Mouse (Mus musculus) right cerebral cortex, adult 18-20 months (tissue): ENCODE data around the gene Stil.

Experiments used
- DNase-seq: peaks from one replicate; pipeline ENCODE4 v3.0.0; 2022; ENCODE audit warnings: mixed read lengths

Gene Stil

DNA sequence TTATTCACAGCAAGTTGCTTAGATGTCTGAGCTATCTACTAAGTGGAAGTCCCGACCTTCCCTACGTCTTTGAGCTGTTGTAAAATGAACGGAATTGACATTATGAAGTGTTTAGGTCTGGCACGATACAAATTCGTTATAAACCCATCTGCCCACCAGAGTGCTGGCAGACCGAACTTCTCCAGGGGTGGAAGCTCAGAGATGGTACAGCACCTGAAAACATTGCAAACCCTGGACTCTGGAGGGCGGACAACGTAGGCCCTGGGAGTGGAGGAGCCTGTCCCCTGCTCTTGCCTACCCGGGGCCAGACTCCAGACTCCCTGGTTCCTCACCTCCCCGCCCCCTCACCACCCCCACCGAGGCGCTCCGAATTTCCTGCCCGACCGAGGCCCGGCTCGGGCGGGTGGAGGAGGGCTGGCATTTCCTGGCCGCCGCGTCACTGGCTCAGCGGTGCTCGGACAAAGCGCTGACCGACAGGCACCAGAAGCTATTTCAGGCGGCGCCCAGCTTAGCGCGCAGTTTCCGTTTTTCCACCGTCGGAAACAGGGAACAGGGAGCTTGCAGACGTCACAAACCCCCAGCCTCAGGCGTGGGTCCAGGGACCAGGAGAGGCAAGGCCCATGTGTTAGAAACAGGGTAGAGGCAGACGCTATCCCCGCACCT is 52.5 kb downstream of the Stil start:
- no peak for DNase-seq

DNA sequence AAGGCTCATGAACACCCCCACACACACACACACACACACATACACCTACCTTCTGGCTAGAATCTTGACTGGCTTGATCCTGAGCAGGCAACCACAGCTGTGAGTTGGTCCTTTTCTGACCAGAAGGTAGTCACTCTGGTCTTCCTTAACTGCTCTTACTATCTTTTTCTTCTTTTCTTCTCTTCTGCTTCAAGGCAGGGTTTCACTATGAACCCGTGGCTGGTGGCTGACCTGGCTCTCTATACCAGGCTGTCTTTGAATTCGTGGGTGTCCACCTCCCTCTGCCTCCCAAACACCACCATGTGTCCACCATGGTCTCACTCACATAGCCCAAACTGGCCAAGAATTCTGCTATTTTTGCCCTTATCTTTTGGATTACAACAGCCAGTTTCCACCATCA is 55.1 kb downstream of the Stil start:
- DNase-seq = no peak

- DNase-seq = no peak
Measured at GRCm38 (mm10) chr4:115055691-115056090, 55.7 kb downstream of the Stil start.

- no peak for DNase-seq
Measured at GRCm38 (mm10) chr4:115056371-115056920, 56.5 kb downstream of the Stil start, which contains the start of gene Tal1. Gene Tal1, plus strand, starts transcription at chr4:115056426.

DNA sequence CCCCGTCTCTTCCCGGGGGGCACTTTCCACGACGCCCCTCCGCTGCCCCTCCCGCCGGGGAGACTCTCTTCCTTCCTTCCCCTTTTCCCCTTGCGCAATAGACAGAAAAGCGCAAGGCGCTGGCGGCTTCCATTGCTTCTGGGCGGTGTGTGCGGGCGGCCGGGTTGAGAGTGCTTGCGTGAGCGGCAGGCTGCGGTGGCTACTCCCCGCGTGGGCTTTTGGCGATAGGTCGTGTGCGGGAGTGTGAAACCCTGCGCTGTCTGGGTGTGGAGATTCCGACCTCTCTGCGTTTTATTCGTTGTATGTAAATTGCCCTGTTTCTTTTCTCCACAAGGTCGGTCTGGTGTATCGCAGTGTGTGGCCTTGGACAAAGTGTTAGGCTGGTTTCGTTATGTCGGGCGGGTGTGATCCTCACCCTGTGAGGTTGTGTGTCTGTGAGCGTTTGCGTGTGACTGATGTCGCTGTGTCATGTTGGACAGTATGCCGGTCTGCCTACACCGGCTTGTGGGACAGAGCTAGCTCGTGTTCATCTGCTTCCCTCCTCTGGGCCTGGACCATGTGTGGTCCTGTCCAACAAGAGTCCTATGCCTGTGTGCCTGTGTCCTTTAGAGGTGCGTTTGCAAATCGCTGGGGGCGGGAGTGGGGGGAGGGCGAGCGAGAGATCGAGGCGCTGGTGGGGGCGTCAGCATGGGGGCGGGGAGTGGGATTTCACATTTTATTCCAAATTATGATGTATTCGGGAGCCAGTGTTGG is 57.1 kb downstream of the Stil start:
- DNase-seq = peak; percentile 10

- no peak for DNase-seq
Measured at GRCm38 (mm10) chr4:115057674-115058316, 57.8 kb downstream of the Stil start.

DNA sequence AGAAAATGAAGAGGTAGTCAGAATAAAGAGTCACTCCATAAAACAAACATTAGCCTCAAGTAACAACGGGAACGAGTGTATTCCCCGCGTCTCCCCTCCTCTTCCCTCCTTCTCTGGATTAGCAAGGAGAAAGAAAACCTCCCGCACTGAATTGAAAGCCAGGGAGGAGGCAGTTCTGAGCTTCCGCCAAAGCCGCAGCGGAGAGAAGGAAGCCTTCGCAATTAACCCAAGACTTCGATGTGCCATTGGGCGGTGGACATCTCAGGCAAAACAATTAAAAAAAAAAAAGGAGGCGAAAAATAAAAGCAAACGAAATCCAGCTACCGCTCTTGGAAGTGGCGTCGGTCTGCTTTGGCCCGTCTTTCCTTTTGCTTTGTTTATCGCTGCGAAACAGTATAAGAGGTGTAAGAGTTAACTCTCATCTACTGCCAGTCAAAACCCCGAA is 58.4 kb downstream of the Stil start:
- no peak for DNase-seq

DNA sequence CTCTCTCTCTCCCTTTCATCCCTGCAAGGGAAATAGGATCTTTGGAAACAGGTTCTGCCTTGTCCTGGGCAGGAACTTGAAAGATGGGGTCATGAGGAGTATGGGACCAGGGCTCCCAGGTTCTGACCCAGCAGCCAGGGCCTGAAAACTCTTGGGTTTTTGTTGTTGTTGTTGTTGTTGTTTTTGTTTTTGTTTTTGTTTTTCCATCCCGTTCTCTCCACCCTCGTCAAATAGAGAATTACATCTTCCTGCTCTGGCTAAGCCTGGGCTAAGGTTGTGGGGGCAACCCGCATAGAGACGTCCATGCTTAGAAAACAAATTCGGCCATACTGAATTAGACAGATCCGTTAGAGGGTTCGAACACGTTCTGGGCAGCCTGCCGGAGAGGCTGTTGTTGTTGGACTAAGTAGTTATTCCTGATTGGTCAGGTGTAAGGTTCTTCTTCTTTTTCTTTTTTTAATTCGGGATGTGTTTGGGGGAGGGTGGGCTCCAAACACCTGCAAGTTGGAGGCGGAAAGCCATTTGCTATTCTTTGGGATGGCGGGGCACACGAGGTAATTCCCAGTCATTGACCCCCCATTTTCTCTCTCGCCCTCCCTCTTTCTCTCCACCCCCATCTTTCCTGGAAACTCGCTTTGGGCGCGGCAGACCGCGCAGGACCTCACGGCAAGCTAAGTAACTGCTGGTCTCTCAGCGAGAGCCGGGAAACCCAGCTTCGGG is 59.1 kb downstream of the Stil start:
- no peak for DNase-seq

- DNase-seq = no peak
Measured at GRCm38 (mm10) chr4:115059871-115060270, 59.9 kb downstream of the Stil start.

DNA sequence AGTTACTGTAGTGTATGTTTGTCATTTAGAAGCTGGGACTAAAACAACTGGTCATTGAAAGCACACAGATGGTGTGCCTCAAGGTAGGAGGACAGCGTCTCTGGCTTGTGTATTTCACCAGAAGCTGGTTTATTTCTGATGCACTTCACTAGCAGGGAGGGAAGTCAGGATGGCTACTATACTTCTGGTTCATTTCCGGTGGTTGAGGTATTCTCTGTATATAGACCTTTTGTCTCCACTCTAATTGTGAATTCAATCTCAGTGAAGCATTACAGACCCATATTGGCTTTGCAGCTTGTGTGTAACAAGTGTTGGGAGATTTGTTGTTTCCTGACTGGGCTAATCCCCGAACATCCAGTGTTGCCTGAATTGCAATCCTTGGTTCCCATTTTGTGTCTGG is 60.8 kb downstream of the Stil start:
- no peak for DNase-seq

- no peak for DNase-seq
Measured at GRCm38 (mm10) chr4:115062540-115062874, 62.5 kb downstream of the Stil start.

DNA sequence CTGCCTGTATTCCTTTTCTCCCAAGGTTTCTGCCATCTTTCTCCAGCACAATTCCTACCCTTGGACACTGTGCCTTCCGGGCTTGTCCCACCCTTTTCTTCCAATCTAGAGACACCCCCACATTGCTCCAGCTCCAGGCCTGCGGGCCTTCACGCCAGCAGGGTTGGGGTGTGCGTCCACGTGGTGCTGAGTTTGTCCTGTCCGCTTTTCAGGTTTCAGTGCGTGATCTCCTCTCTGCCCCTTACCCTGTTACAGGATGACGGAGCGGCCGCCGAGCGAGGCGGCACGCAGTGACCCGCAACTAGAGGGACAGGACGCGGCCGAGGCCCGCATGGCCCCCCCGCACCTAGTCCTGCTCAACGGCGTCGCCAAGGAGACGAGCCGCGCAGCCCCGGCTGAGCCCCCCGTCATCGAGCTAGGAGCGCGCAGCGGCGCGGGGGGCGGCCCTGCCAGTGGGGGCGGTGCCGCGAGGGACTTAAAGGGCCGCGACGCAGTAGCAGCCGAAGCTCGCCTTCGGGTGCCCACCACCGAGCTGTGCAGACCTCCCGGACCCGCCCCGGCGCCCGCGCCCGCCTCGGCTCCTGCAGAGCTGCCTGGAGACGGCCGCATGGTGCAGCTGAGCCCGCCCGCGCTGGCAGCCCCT is 63.0 kb downstream of the Stil start:
- DNase-seq = peak; percentile 14

- DNase-seq = no peak
Measured at GRCm38 (mm10) chr4:115063518-115064239, 63.7 kb downstream of the Stil start.

- DNase-seq = no peak
Measured at GRCm38 (mm10) chr4:115071668-115072067, 71.7 kb downstream of the Stil start.

DNA sequence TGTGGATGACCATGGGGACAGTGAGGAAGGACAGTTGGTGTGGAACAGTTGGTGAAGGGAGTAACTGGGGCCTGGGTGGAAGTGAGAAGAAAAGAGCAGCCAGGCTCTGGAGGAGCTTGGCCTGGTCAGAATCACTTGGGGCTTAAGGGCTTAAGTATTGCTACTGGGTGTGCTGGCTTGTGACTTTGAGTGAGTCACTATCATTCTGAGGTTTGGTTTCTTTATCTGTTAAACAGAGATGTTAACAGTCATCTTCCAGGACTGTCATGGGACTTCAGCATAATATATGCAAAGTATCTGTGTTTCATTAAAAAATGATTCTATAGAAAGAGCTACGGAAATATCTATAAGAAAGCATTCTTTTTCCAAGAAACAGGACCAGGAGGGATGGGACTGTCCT is 74.8 kb downstream of the Stil start:
- no peak for DNase-seq

DNA sequence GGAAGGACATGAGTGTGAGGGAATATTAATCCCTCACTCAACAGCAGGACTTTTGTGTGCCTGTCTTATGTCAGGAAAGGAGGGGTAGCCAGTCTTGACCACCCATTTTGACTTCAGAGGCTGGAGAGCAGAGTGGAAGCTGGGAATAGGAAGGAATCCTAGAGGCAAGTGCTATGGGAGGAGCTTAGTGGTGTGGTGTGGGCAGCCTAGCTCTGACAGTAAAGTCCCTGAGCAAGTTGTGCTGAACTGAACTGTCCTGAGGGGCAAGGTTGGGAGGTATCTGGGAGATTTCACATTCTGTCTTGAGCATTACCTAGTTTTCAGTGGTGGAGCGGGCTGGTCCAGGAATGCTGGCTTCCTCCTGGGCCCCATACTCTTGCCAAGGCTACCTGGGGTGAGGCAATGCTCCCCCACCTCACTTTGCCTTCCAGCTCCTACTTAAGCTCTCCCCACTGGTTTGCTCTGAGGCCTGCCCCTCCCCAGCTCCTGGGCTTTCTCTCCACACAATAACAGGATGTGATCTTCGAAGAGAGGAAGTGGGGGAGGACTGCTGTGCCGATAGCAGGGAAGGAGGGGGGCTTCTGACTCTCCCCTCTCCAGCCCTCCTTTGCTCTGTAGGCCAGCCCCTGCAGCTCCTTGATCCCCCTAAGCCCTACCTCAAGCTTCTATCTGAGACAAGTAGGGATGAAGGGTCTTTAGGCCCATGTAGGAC is 75.4 kb downstream of the Stil start:
- DNase-seq = no peak

GRCm38 (mm10) chr4:115078892-115079820 is 79.2 kb downstream of the Stil start:
- no peak for DNase-seq

GRCm38 (mm10) chr4:115079821-115080349 is 79.9 kb downstream of the Stil start:
- no peak for DNase-seq

GRCm38 (mm10) chr4:115083031-115083430 is 83.1 kb downstream of the Stil start:
- no peak for DNase-seq
